Mouse (Mus musculus): ENCODE data around the gene Gm13103. TPM values are rescaled to one million over a fixed set of nuclear protein-coding genes. Genes with fewer than 3 reads are reported as not detected.

The Gm13103 gene
- not detected in 2 replicates for polyA plus RNA-seq (2015; fragmentation: Nextera tagmentation; extraction: Ambion mirVana)

DNA sequence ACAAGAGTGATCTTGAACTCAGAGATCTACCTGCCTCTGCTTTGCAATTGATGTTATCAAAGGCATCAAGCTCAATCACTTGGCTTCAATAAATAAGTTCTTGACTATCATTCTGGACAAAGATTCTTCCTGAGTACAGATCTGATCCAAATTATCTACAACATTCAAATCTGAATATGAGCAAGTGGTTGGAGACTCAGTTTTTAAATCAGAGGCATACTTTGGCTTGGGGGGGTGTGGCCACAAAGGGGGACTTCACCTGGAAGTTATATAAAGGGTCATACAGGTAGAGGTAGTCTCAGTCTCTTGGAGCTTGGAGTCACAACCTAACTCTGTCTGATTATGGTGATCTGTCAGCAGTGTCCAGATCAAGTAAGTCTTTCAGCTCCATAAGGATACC is at the start of gene Gm13103:
TSS of gene Gm13103 (plus strand) at position 301 of the 400 bp plus-strand sequence.

DNA sequence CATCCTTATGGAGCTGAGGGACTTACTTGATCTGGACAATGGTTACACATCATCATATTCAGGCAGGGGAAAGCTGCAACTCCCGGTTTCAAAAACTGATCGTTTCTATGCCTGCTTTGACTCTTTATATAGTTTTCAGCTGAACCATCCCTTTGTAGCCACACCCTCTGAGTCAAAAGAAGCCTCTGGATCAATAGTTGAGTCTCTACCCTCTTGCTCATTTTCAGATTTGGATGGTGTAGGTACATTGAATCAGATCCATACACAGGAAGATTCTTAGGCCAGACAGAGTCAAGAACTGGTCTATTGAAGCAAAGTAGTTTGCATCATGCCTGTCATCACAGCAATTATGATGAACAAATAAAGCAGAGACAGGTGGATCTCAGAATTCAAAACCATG is 30.3 kb upstream of the Gm13103 start, which contains the start of gene Gm13084:
TSS of gene Gm13084 (minus strand) at position 101 of the 400 bp plus-strand sequence.

DNA sequence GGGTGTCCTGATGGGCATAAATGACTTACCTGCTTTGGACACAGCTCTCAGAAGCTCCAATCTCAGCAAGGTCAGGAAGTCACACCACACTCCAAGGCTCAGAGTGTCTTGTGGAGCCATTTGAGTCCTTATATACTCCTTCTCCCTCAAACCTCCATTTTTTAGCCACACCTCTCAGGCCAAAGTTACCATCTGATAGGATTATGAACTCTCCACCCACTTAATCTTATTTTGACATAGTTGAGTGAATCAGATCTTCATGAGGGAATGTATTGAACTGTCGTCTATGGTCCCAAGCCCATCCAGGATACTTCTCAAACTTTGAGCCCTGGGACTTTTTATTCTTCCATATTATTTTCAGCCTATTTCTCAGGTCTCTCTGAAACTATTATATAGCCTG is 54.0 kb downstream of the Gm13103 start, which contains the start of gene Pramef6:
TSS of gene Pramef6 (minus strand) at position 101 of the 400 bp plus-strand sequence.

Other genes starting within 250 kb of the Gm13103 start
- gene Gm13083, start 231.5 kb upstream of the Gm13103 start, polyA plus RNA-seq (2015; fragmentation: Nextera tagmentation; extraction: Ambion mirVana), result not detected in 2 replicates
- not detected in 2 replicates for gene Gm13088, start 189.3 kb upstream of the Gm13103 start, polyA plus RNA-seq (2015; fragmentation: Nextera tagmentation; extraction: Ambion mirVana)
- gene Gm13089, start 143.8 kb upstream of the Gm13103 start, polyA plus RNA-seq (2015; fragmentation: Nextera tagmentation; extraction: Ambion mirVana), result not detected in 2 replicates
- gene Gm13078, start 127.0 kb upstream of the Gm13103 start, polyA plus RNA-seq (2015; fragmentation: Nextera tagmentation; extraction: Ambion mirVana), result not detected in 2 replicates
- gene Gm13023, start 57.1 kb upstream of the Gm13103 start, polyA plus RNA-seq (2015; fragmentation: Nextera tagmentation; extraction: Ambion mirVana), result not detected in 2 replicates
- gene Gm13084, start 30.4 kb upstream of the Gm13103 start, polyA plus RNA-seq (2015; fragmentation: Nextera tagmentation; extraction: Ambion mirVana), result not detected in 2 replicates
- not detected in 2 replicates for gene Pramef6, start 53.9 kb downstream of the Gm13103 start, polyA plus RNA-seq (2015; fragmentation: Nextera tagmentation; extraction: Ambion mirVana)
- not detected in 2 replicates for gene Pramef25, start 104.5 kb downstream of the Gm13103 start, polyA plus RNA-seq (2015; fragmentation: Nextera tagmentation; extraction: Ambion mirVana)
- not detected in 2 replicates for gene Gm13101, start 120.5 kb downstream of the Gm13103 start, polyA plus RNA-seq (2015; fragmentation: Nextera tagmentation; extraction: Ambion mirVana)
- not detected in 2 replicates for gene Pramef17, start 147.9 kb downstream of the Gm13103 start, polyA plus RNA-seq (2015; fragmentation: Nextera tagmentation; extraction: Ambion mirVana)
- gene Pramel4, start 212.6 kb downstream of the Gm13103 start, polyA plus RNA-seq (2015; fragmentation: Nextera tagmentation; extraction: Ambion mirVana), result not detected in 2 replicates